Mouse (Mus musculus) T-helper 1 cell (primary cell): ENCODE measurements around the gene Zfyve1.
"Not testable (repeated sequence)": the region's sequence is repeated elsewhere in the genome, so short reads cannot be mapped to it uniquely, and the experiment has no call there.

Experiments
- in situ Hi-C: fragments of 300-600 bp; cut with MboI, MseI; formaldehyde crosslinking; loops from one replicate; pipeline ENCODE4 v1.15.1; 2025; ENCODE audit warnings: high pct_unique_total_duplicates

Gene Zfyve1

DNA sequence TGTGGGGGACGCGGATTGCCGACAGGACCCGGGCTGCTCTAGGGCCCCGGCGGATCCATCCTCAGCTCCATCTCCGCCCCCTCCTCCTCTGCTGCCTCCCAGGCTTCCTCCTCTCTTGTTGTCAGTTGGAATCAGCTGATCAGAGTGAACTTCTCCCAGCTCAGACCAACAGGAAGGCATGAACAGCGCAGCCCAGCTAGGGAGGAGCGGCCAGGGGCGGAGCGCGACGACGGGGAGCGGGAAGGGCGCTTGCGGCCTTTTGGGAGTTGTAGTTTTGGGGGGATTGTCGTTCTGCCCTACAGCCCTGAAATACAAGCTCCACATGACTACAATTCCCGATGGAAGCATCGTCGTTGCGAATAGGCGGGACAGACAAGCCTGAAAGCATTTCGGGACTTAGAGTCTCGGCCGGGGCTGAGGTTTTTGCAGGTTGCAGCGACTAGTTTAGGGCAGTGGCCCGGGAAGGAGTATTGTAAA, at the start of gene Zfyve1:
Zfyve1 (minus strand) TSS at position 198 of the 477 bp plus-strand sequence.
- in situ Hi-C loops = no loop called here

DNA sequence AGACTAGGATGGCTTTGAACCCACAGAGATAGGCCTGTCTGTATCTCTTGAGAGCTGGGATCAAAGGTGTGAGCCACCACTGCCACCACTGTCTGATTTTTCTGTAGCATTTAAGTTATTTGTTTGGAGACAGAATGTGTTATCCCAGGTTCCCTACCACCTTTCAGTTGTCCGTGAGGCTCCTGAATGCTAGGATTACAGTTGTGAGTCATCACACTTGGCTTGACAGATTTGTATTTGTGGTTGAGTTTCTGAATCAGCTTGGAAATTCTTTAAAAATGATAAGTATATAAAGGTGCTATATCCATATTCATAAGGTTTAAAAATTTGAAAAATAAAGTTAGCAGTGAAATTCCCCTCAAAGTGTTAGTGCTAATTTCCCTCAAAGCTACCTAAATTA, 46.1 kb upstream of the Zfyve1 start:
- in situ Hi-C loops = loop anchor here (5.0 kb wide), 1 partner anchor 34 kb away; no protein-coding TSS in a partner anchor

DNA sequence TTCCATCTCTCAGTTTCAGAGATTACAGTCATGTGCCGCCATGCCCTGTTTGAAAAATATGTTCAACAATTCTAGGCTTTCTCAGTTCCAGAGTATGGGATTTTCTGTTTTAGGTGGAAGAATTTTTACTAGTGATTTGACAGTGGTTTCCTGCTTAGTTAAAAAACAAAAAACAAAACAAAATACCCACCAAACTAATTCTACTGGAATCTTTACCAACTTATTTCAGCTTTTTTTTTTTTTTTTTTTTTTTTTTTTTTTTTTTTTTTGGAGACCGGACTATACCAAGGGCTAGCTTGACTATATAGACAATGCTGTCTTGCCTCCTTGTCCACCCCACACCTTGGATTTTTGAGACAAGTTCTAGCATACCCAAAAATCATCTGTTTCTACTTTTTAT, 44.2 kb upstream of the Zfyve1 start:
- in situ Hi-C loops = loop anchor here (5.0 kb wide), 1 partner anchor 36 kb away; no protein-coding TSS in a partner anchor

DNA sequence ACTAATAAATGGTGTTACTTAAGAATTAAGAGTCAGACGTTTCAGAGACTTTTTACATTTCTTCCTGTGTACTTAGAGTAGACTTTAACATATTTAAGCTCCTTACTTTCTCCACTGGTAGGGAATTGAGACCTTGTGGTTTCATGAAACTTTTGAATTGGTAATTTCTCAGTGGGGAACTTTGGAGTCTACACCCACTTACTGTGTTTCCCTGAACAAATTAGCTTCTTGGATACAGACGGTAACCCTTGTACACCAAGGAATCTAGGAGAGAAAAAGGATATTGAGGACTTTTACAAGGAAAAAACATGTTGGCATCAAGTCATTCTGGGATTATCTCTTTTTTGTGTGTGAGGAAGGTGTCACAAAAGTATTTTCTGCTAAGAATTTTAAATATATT, 36.8 kb upstream of the Zfyve1 start:
- in situ Hi-C loops = no loop called here

DNA sequence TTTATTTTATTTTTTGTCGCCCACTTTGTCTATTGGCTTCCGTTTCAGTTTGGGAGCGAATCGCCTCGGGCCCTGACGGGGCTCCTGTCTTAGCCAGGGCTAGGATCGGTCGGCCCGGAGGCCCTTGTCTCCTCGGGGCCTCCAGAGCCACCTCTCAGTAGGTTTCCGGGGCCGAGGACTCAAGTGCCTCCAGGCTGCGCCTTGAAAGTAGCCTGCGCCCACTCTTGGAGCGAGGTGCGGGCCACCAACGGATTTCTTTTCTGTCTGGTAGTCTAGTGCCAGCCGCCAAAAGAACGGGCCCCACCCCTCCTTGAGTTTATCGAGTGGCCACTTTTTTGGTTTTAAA, 35.6 kb upstream of the Zfyve1 start:
- in situ Hi-C loops = no loop called here

DNA sequence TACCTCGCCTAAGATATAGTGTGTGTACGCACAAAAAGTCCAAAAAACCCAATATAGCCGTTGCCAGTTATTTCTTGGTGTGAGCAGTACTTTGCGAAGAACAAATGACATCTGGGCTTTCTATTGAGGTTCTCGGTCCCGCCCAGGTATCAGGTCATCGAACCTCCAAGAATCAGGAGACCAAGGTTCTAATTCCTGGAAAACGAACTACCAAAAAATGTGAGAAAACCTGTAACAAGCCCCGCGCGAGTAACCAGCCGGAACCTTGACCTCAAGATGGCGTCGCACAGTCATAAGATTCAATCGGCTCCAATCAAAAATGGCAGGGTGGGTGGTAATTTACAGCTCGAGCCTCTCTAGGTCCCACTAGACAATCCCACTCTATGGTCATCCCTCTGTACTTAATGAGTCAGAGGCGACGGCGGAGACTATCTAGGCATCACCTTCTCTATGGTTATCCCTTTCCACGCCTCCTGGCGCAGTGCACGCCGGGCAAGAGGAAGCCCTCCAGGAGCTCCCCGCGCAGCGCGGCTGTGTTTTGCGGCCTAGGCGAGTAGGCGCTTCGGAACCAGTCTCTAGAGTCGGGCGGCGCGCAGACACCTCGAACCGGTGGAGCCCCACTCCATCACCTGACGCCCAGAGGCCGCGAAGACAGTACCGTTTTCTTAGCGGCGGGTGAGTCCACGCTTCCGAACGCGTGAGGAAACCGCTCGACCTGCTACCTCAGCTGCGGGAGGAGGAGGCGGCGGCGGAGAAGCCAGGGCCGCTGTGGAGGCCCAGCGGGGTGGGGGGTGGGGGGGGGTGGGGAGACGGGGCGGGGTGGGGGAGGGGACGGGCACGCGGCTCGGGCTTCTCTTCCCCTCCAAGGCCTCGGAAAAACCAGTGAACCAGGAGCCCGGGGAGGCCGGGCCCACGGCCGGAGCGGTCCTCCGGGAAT, 35.0 kb upstream of the Zfyve1 start:
- in situ Hi-C loops = no loop called here

DNA sequence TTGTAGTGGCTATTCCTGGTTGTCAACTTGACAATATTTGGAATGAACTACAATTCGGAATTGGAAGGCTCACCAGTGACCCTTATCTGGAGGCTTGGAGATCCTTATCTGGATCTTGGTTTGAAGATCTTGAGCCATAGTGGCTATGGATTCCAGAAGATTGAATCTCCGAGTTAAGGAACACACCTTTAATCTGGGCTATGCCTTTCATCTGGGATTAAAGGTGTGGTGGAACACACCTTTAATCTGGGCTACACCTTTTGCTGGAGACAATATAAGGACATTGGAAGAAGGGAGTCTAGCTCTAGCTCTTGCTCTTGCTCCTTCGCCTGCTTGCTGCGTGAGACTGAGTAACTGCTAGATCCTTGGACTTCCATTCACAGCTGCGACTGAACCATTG, 33.9 kb upstream of the Zfyve1 start, which contains the start of gene Rbm25:
Rbm25 (plus strand) TSS at position 301 of the 400 bp plus-strand sequence.
- in situ Hi-C loops = not testable (repeated sequence)

DNA sequence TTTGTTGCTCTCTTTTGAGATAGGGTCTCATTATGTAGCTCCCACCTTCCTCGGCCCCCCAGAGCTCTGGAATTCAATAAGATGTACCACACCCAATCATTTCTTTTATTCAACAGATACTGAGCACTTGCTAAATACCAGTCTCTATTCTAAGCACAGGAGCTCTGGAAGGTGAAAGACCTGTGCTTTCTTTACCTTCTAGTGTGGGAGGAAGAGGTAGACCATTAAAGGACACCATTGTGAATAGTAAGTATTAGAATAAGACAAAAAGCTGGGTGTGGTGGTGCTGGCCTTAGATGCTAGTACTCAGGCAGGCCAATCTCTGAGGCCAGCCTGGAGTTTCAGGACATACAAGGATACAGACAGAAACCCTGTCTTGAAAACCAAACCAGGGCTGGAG, 27.3 kb upstream of the Zfyve1 start:
- in situ Hi-C loops = no loop called here

DNA sequence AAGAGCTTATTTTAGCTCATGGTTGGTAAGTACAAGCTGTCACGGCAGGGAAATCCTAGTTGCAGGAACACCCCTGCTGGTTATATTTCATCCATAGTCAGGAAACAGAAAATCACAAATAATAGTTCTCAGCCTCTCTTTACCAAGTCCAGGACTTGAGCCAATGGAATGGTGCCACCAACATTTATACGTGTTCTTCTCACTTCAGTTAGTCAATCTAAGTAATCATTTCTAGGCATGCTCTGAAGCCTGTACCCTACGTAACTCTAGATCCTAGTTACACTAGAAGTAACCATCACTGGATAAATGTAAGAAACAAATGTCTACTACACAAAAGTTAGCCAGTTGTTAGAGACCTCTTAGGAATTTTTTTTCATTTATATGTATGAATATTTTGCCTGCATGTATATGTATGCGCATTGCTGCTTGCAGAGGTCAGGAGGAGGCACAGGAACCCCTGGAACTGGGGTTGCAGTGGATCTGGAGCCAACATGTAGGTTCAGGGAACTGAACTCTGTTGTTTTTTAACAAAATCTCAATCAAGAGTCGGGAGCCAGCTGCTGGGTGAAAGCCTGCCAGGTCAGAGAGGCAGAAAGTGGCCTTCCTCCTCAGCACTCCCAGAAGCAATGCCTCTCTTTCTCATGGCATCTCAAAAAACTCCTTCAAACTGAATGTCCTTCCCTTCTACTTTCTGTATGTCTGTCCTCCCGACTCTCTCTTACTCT, 25.2 kb upstream of the Zfyve1 start:
- in situ Hi-C loops = no loop called here

DNA sequence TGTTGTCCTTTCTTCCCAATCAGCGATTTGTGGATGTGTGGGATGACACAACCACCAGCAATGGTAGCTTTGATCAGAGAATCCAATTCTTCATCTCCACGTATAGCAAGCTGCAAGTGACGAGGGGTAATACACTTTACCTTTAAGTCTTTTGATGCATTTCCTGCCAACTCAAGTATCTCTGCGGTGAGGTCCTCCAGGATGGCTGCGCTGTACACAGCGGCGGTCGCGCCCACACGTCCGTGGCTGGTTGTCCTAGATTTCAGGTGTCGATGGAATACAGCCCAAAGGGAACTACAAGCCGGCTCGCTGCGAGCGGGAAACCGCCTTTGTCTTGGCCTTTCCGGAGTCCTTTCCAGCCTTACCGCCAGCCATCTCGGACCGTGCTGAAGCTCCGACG, 23.7 kb upstream of the Zfyve1 start:
- in situ Hi-C loops = not testable (repeated sequence)

DNA sequence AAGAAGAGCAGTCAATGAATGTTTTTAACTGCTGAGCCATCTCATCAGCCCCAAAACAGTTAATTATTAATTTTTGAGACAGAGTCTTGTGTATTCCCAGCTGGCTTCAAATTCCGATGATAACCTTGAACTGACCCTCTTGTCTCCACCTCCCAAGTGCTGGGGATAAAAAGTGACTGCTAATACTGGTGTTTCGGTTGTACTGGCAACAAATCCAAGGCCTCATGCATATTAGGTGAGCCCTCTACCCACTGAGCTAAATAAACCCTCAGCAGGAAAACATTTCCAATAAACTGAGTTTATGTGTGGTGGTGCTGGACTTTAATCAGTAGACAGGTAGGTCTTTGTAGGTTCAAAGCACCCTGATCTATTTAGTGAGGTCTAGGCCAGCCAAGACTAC, 22.0 kb upstream of the Zfyve1 start:
- in situ Hi-C loops = no loop called here

DNA sequence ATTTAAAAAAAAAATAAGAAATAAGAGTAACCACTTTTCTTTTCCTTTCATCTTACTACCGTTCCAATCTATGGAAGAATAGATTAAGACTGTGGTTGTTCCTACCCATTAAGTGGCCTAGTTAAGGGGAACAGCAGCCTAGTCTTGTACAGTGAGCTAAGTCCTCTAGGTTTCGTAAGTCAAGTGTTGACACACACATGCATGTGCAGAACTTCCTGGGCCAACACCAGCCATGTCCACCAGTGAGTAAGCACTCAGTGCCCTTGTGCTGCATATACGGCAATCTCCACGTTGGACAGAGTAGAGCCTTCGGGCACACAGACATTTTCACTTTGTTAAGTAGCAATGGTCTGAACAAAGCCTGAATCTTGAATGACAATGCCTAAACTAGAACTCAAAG, 20.2 kb upstream of the Zfyve1 start:
- in situ Hi-C loops = no loop called here

DNA sequence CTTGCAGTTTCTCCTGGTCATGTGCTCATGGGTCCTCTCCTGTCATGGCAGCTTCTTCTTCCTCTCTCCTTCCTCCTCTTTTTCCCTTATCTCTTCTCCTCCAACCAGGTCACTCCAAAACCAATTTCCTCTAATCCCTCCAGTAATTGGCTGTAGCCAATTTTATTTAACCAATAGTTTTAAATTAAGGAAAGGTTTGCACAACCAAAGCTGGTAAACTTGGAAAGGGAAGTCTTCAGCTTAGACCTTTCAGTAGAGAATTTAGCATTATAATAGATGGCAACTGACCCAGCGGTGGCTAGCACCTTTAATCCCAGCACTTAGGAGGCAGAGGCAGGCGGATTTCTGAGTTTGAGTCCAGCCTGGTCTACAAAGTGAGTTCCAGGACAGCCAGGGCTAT, 9.4 kb upstream of the Zfyve1 start:
- in situ Hi-C loops = not testable (repeated sequence)

DNA sequence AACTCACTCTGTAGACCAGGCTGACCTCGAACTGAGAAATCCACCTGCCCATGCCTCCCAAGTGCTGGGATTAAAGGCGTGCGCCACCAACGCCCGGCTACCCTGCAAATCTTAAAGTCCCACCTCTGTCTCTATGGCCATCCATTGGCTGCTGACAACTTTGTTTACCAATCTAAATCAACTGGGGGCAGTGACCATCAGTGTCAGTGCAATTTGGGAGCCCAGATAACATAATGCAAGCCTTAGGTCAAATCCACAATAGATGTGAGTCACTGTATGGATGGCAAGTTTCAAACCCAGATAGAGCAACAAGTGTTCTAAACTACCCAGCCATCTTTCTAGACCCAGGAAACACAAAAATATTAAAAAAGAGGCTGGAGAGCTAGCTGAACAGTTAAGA, 5.3 kb upstream of the Zfyve1 start:
- in situ Hi-C loops = no loop called here

DNA sequence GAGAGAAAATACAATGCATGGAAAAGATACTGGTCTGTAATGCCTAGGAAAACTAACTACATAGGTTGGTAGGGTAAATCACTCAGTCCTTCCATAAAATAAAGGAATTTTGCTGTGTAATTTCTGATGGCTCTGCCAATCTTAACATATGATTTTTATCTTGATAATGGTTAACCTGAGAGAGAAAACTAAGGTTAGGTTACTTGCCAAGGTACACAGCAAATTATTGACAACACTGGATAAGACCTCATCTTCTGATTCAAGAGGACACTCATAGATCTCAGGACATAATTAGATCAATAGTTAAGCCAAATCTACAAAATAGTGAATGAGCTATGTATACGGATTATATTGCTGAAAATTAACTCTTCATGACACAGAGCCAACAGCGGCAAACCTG, 859 bp upstream of the Zfyve1 start:
- in situ Hi-C loops = no loop called here

DNA sequence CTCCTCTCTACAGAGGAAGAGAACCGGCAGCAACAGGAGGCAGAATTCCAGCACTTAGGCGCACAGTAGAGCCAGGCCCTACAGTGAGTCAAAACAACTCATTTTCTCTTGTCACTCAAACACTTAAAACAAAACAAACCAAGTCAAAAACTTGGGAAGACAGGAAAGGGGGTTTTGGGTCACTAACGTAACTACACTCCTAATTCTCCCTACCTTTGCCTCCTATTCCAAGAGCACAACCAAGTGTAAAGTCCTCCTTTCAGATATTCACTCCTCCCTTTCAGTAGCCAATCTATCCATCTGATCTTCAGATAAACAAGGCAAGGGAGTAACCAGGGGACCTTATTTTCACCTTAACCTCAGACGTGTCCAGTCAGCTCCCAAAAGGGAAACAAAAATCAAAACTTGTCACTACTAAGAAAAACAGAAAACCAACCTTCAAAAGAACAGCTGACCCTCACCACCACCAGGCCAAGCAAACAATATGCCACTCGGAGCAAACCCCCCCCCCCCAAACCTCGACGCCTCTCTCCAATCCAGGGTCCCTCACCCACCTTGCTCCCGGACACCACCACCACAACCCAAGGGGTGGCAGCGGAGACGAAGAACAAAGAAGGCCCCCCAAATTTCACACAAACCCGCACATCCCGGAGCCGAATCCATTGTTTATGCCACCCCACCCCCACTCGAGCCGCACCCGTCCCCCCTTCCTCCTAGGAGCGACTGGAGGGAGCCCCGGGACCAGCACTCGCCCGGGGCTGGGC, 649 bp downstream of the Zfyve1 start:
- in situ Hi-C loops = no loop called here

DNA sequence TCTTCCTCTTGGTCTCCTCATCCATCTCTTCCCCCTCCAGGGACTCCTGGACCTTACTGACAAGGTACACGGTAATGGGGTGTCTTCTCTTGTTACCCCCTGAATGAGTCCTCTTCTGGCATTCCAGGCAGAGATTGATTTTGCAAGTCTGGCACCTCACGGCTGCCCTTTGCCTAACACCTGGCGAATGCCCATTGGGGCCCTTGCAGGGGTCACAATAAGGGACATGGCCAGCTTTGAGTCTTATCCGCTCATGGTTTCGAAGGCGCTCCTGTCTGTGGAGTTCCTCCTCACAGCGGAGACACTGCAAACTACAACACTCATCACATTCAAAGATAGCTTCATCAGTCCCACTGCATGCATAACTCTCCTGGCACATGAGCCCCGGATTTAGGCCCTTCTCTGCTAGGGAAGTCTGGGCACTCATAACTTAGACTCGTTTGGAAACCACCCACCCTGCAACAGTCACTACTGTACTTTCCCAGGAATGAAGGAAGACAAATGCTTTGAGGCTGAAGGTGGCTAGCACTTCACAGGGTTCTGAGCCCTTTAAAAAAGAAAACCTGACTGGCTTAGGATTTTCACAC, 2.5 kb downstream of the Zfyve1 start:
- in situ Hi-C loops = no loop called here

DNA sequence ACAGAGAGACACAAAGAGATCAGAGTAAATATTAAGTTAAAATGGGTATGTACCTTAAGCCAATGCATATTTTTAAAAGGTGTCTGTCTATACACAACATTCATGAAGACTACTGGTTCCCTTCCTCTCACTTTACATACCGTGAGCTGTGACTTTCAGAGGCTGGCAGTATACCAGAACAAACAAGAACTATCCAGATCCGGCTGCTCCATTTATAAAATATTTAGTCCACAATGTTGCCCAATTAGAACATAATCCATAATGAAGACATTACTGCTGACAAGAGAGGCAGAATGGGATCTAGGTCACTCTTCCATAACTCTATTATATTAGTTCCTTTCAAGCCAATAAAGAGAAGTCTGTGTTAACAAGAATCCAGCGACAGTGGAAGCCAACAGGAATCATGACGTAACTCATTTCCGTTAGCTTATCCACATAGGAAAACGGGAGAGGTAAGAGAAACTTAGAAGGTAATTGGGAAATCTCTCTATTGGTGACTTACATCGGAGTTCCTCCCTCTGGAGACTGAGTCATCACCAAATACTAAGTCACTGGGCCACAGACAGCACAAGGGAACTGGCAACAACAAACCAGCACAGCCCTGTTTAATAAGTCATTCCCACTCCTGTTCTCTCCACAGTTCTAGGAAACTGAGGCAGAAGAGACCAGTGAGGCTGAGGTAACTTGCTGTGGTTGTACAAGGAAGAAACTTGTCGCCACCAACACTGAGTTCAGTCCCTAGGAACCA, 5.1 kb downstream of the Zfyve1 start:
- in situ Hi-C loops = no loop called here

DNA sequence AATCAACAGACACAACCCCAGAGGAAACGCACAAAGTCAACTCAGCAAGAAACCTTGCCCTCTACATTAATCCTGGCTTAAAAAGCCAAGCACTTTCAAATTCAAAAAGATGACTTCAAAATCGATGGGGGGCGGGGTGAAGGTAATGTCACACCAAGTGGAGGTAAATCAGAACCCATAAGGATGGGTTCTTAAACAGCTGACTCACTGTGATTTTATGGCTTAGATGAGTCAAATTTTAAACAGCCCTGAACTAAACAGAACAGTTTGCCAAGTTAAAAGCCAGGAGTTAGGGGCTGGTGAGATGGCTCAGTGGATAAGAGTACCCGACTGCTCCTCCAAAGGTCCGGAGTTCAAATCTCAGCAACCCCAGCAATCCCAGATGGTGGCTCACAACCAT, 10.4 kb downstream of the Zfyve1 start:
- in situ Hi-C loops = no loop called here

DNA sequence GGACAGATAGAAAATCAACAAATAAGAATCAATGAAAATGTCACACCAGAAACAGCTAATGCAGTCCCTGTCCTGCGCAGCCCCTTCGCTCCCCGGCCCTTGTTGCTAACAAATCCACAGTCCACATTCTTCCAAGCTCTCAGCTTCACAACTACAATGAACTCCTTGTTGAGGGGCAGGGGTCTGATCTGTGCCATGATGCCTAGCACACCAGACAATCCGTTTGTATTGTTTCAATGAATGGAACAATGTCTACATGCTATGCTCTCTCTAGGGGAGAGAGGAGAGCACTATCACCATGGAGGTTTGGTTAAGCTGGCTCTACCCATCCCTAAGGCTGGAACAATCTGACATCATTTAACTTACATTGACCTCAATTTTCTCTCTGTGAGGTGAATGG, 14.3 kb downstream of the Zfyve1 start:
- in situ Hi-C loops = no loop called here

DNA sequence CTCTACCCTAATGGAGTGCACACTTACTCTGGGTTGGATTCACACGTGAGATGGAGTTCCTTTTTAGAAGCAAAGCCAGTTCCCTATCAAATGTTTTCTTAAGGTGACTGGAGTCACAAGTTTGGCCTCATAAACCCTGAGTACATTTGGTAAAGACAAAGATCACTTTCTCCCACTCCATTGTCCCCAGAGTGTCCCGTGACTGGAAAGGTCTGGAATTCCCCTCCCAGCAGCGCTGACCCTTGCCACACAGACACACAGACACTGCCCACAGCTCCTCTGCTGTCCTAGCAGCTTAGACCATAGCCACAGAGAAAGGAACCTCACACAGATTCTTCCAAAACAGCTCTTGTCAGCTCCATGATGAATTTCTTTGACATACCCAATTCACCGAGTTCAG, 14.9 kb downstream of the Zfyve1 start:
- in situ Hi-C loops = no loop called here
